Mouse (Mus musculus): ENCODE data around the gene Armh1. TPM values are rescaled to one million over a fixed set of nuclear protein-coding genes. Genes with fewer than 3 reads are reported as not detected.

Armh1 gene
- polyA plus RNA-seq (2012; ENCODE audit: insufficient read depth, insufficient read length, missing spikeins): not detected in 2 replicates

- Histone ChIP-seq H3K27ac (replicated peaks; ENCODE audit: low read depth, low read length) (peak within 1 kb of the TSS; percentile 88), H3K4me1 (ENCODE audit: control insufficient read depth, insufficient read depth, insufficient read length, low read length) (no peaks in the 10 kb centered on the region; the same call in 1 of the 2 replicates), H3K4me3 (ENCODE audit: insufficient read depth, low read depth, low read length) (peak within 1 kb of the TSS; percentile 77)
Measured at GRCm38 (mm10) chr4:117251801-117252316, at the start of gene Armh1, which contains the start of gene Tmem53. Armh1 (minus strand) TSS chr4:117252125. Tmem53 (plus strand) TSS chr4:117251951.

GRCm38 (mm10) chr4:117299921-117300320 is 48.0 kb upstream of the Armh1 start:
- Histone ChIP-seq H3K27ac (replicated peaks; ENCODE audit: low read depth, low read length) (no peak overlapping the region), H3K4me1 (ENCODE audit: control insufficient read depth, insufficient read depth, insufficient read length, low read length) (peaks cover 11% of the 10 kb centered on the region)

GRCm38 (mm10) chr4:117297819-117298218 is 45.9 kb upstream of the Armh1 start:
- Histone ChIP-seq H3K4me1 (ENCODE audit: control insufficient read depth, insufficient read depth, insufficient read length, low read length) (peaks cover 2% of the 10 kb centered on the region; the same call in 1 of the 2 replicates), H3K4me3 (ENCODE audit: insufficient read depth, low read depth, low read length) (no peak overlapping the region), H3K27ac (replicated peaks; ENCODE audit: low read depth, low read length) (no peak overlapping the region)

More at GRCm38 (mm10) chr4:117299921-117300320, 48.0 kb upstream of the Armh1 start:
- H3K4me3 ChIP-seq (ENCODE audit: insufficient read depth, low read depth, low read length): no peak overlapping the region

GRCm38 (mm10) chr4:117296849-117297593 is 45.1 kb upstream of the Armh1 start:
- no peak overlapping the region for H3K27ac ChIP-seq (replicated peaks; ENCODE audit: low read depth, low read length)
- H3K4me3 ChIP-seq (ENCODE audit: insufficient read depth, low read depth, low read length): no peak overlapping the region
- no peaks in the 10 kb centered on the region for H3K4me1 ChIP-seq (ENCODE audit: control insufficient read depth, insufficient read depth, insufficient read length, low read length)

- Histone ChIP-seq H3K27ac (replicated peaks; ENCODE audit: low read depth, low read length) (no peak overlapping the region), H3K4me3 (ENCODE audit: insufficient read depth, low read depth, low read length) (no peak overlapping the region), H3K4me1 (ENCODE audit: control insufficient read depth, insufficient read depth, insufficient read length, low read length) (no peaks in the 10 kb centered on the region)
Measured at GRCm38 (mm10) chr4:117291696-117292095, 39.8 kb upstream of the Armh1 start.

- Histone ChIP-seq H3K4me3 (ENCODE audit: insufficient read depth, low read depth, low read length) (peak overlapping the region; percentile 60), H3K27ac (replicated peaks; ENCODE audit: low read depth, low read length) (peak overlapping the region; percentile 49), H3K4me1 (ENCODE audit: control insufficient read depth, insufficient read depth, insufficient read length, low read length) (no peaks in the 10 kb centered on the region)
Measured at GRCm38 (mm10) chr4:117288927-117289801, 37.2 kb upstream of the Armh1 start.

- Histone ChIP-seq H3K4me1 (ENCODE audit: control insufficient read depth, insufficient read depth, insufficient read length, low read length) (no peaks in the 10 kb centered on the region), H3K4me3 (ENCODE audit: insufficient read depth, low read depth, low read length) (peak overlapping the region; percentile 60), H3K27ac (replicated peaks; ENCODE audit: low read depth, low read length) (no peak overlapping the region; the same call in 1 of the 2 replicates)
Measured at GRCm38 (mm10) chr4:117288277-117288926, 36.5 kb upstream of the Armh1 start.

GRCm38 (mm10) chr4:117284363-117284762 is 32.4 kb upstream of the Armh1 start:
- Histone ChIP-seq H3K4me3 (ENCODE audit: insufficient read depth, low read depth, low read length) (no peak overlapping the region), H3K27ac (replicated peaks; ENCODE audit: low read depth, low read length) (no peak overlapping the region), H3K4me1 (ENCODE audit: control insufficient read depth, insufficient read depth, insufficient read length, low read length) (no peaks in the 10 kb centered on the region)

GRCm38 (mm10) chr4:117283271-117284191 is 31.6 kb upstream of the Armh1 start:
- Histone ChIP-seq H3K4me3 (ENCODE audit: insufficient read depth, low read depth, low read length) (no peak overlapping the region), H3K27ac (replicated peaks; ENCODE audit: low read depth, low read length) (no peak overlapping the region), H3K4me1 (ENCODE audit: control insufficient read depth, insufficient read depth, insufficient read length, low read length) (no peaks in the 10 kb centered on the region)

GRCm38 (mm10) chr4:117281090-117281845 is 29.3 kb upstream of the Armh1 start:
- no peaks in the 10 kb centered on the region for H3K4me1 ChIP-seq (ENCODE audit: control insufficient read depth, insufficient read depth, insufficient read length, low read length)
- no peak overlapping the region for H3K4me3 ChIP-seq (ENCODE audit: insufficient read depth, low read depth, low read length)
- H3K27ac ChIP-seq (replicated peaks; ENCODE audit: low read depth, low read length): no peak overlapping the region

- Histone ChIP-seq H3K4me3 (ENCODE audit: insufficient read depth, low read depth, low read length) (no peak overlapping the region), H3K4me1 (ENCODE audit: control insufficient read depth, insufficient read depth, insufficient read length, low read length) (no peaks in the 10 kb centered on the region), H3K27ac (replicated peaks; ENCODE audit: low read depth, low read length) (no peak overlapping the region)
Measured at GRCm38 (mm10) chr4:117280397-117280930, 28.5 kb upstream of the Armh1 start.

GRCm38 (mm10) chr4:117279253-117279642 is 27.3 kb upstream of the Armh1 start:
- Histone ChIP-seq H3K4me1 (ENCODE audit: control insufficient read depth, insufficient read depth, insufficient read length, low read length) (no peaks in the 10 kb centered on the region), H3K27ac (replicated peaks; ENCODE audit: low read depth, low read length) (no peak overlapping the region), H3K4me3 (ENCODE audit: insufficient read depth, low read depth, low read length) (no peak overlapping the region)

Measured in brown adipose tissue, adult 24 weeks (tissue).